Mouse (Mus musculus) midbrain, embryonic 12.5 days (tissue): ENCODE data around the gene Col18a1. TPM values are rescaled to one million over a fixed set of nuclear protein-coding genes. Genes with fewer than 3 reads are reported as not detected.

Source experiments
- ATAC-seq: fragments of 200-750 bp; cut with Nextera tagmentation; 2 replicates; pipeline ENCODE4 v1.8.0; 2017; ENCODE audit warnings: low read depth, moderate TSS enrichment, moderate library complexity; ENCODE audit not compliant: low FRiP score
- H3K27ac ChIP-seq: fragments of 300-500 bp; sonication (generic); replicated peaks from 2 replicates; pipeline ENCODE4 v1.5.1; 2016; ENCODE audit warnings: mild to moderate bottlenecking
- H3K27me3 ChIP-seq: fragments of 300-500 bp; sonication (generic); 2 replicates; pipeline ENCODE4 v1.6.1; 2016; ENCODE audit warnings: mild to moderate bottlenecking
- H3K36me3 ChIP-seq: fragments of 300-500 bp; sonication (generic); 2 replicates; pipeline ENCODE4 v1.6.1; 2016
- H3K4me1 ChIP-seq: fragments of 300-500 bp; sonication (generic); 2 replicates; pipeline ENCODE4 v1.6.1; 2016
- H3K4me2 ChIP-seq: fragments of 300-500 bp; sonication (generic); replicated peaks from 2 replicates; pipeline ENCODE4 v1.6.1; 2016; ENCODE audit warnings: mild to moderate bottlenecking, moderate library complexity
- H3K4me3 ChIP-seq: fragments of 300-500 bp; sonication (generic); 2 replicates; pipeline ENCODE4 v1.5.1; 2016; ENCODE audit warnings: mild to moderate bottlenecking
- H3K9ac ChIP-seq: fragments of 300-500 bp; sonication (generic); replicated peaks from 2 replicates; pipeline ENCODE4 v1.6.1; 2016; ENCODE audit warnings: mild to moderate bottlenecking, moderate library complexity
- H3K9me3 ChIP-seq: fragments of 300-500 bp; sonication (generic); 2 replicates; pipeline ENCODE4 v1.6.1; 2016; ENCODE audit warnings: mild to moderate bottlenecking
- WGBS: fragments of 180-500 bp; shearing (Covaris S2); methylation state at CpG from one replicate; pipeline ENCODE4 v1.1.7; 2016; 5-methylcytosine and 5-hydroxymethylcytosine counted together
- polyA plus RNA-seq: library from polyadenylated mRNA; unstranded; fragments of >200 nt; fragmentation: Nextera tagmentation; extraction: Ambion mirVana; gene quantifications from 2 replicates; pipeline ENCODE4 v1.2.1, GENCODE M21; 2016

Col18a1 gene
- polyA plus RNA-seq, 1 experiment from 2014 or later: 90.0 TPM

DNA sequence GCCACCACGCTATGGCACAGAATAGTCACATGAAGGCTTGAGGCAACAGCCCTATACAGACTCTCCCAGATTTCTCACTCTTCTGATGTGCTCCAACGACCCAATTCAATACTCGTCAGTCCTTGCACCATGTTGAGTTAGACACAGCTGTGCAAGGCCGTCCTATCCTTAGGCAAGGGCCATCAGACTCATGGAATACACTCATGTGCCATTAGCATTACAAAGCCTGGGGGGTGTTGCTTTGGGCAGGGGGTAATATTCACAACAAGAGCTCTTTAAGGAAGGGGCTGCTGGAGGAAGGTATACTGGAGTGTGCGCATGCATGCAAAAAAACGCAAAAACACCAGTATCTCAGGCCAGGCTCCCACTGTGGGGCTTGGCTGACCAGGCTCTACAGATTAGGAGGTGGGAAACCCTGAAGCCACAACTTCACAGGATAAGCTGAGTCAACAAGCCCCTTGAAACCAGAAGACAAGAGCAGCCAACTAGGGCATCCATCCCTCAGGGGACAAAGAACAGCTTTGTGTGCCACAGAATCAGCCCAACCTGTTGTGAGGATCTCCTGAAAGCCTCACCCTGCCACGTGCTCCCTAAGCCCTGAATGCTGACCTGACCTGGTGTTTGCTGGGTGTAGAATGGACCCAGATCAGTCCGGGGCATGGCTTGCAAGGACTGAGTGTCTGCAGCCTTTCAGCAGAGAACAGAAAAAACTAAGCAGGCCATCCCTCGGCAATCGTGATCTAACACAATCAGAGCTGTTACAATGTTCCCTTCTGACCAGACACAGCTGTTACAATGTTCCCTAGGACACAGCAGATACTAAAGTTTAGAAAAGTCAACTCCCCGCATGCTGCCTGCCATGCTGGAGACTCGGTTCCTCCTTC, 69.1 kb downstream of the Col18a1 start:
- WGBS: 59% methylated on average over 12 of the region's 12 CpGs
- no peak overlapping the region for H3K27ac ChIP-seq
- H3K36me3 ChIP-seq: peaks cover 3% of the 10 kb centered on the region; the same call in 1 of the 2 replicates
- ATAC-seq: no peak
- H3K27me3 ChIP-seq: no peaks in the 10 kb centered on the region
- H3K4me2 ChIP-seq: no peak overlapping the region
- no peak overlapping the region for H3K9ac ChIP-seq
- H3K9me3 ChIP-seq: peaks cover 7% of the 10 kb centered on the region; the same call in 1 of the 2 replicates
- peaks cover 11% of the 10 kb centered on the region for H3K4me1 ChIP-seq
- no peak overlapping the region for H3K4me3 ChIP-seq

- Histone ChIP-seq H3K27me3 (no peaks in the 10 kb centered on the region), H3K4me2 (no peak overlapping the region), H3K36me3 (peaks cover 3% of the 10 kb centered on the region; the same call in 1 of the 2 replicates), H3K9me3 (peaks cover 7% of the 10 kb centered on the region; the same call in 1 of the 2 replicates), H3K9ac (no peak overlapping the region), H3K4me1 (peaks cover 11% of the 10 kb centered on the region), H3K4me3 (no peak overlapping the region), H3K27ac (no peak overlapping the region)
- no peak for ATAC-seq
- WGBS: 95% methylated on average over 3 of the region's 3 CpGs
Observed at GRCm38 (mm10) chr10:77095666-77096065, 70.7 kb downstream of the Col18a1 start.

- Histone ChIP-seq H3K36me3 (peaks cover 3% of the 10 kb centered on the region; the same call in 1 of the 2 replicates), H3K4me3 (no peak overlapping the region), H3K9ac (no peak overlapping the region), H3K4me1 (peaks cover 16% of the 10 kb centered on the region), H3K9me3 (peaks cover 7% of the 10 kb centered on the region; the same call in 1 of the 2 replicates), H3K4me2 (no peak overlapping the region), H3K27ac (no peak overlapping the region), H3K27me3 (no peaks in the 10 kb centered on the region)
- no peak for ATAC-seq
Observed at GRCm38 (mm10) chr10:77093817-77094216, 72.5 kb downstream of the Col18a1 start.

- 80% methylated on average over 4 of the region's 4 CpGs for WGBS
- peaks cover 8% of the 10 kb centered on the region for H3K36me3 ChIP-seq
- no peak for ATAC-seq
- no peak overlapping the region for H3K4me2 ChIP-seq
- no peak overlapping the region for H3K27ac ChIP-seq
- no peak overlapping the region for H3K4me3 ChIP-seq
- H3K27me3 ChIP-seq: no peaks in the 10 kb centered on the region
- 0 out of 2 replicates have a peak, but pooled peaks cover 5% of the 10 kb centered on the region for H3K4me1 ChIP-seq
- H3K9ac ChIP-seq: no peak overlapping the region
- H3K9me3 ChIP-seq: peaks cover 7% of the 10 kb centered on the region; the same call in 1 of the 2 replicates
Observed at GRCm38 (mm10) chr10:77091538-77092097, 74.7 kb downstream of the Col18a1 start.

DNA sequence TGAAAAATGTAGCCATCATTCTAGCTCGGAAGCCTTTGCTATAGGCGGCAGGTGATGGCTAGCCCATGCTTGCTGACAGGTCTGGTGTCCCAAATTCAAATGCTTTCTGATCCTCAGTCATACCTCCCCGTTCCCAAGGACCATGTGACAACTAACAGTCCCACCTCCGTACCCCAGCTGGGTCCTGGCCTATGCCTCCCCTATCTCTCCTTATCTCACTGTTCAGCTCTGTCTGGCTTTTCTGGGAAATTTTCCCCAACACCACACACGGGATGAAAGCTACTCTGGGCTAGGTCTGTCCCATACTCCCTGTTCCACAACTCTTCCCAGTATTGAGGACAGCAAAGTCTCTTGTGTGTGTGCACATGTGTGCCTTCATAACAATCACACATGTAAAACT, 76.3 kb downstream of the Col18a1 start:
- Histone ChIP-seq H3K4me2 (no peak overlapping the region), H3K36me3 (peaks cover 11% of the 10 kb centered on the region), H3K4me1 (0 out of 2 replicates have a peak, but pooled peaks cover 5% of the 10 kb centered on the region), H3K27me3 (no peaks in the 10 kb centered on the region), H3K9ac (no peak overlapping the region), H3K4me3 (no peak overlapping the region), H3K27ac (no peak overlapping the region), H3K9me3 (peaks cover 7% of the 10 kb centered on the region; the same call in 1 of the 2 replicates)
- no peak for ATAC-seq
- WGBS: 76% methylated on average over 5 of the region's 5 CpGs

DNA sequence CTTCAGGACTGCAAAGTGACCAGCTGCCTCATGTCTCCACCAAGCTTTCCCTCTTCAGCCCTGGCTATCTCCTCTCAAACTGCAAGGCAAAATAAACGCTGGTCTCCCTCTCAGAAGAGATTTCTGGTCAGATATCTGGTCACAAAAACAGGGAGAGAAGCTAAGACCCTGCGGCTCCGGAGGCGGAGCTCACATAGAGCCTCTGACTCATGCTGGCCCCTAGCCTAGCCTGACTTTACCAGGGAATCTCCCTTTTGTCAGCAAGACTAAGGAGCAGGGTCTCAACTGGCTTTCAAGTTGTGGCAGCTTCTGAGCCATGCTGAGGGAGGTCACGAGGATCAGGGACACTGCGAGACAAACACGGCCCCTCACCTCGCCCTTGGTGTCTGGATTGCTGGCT, 77.0 kb downstream of the Col18a1 start:
- Histone ChIP-seq H3K9me3 (peaks cover 7% of the 10 kb centered on the region; the same call in 1 of the 2 replicates), H3K4me2 (peak overlapping the region; percentile 18; the same call in 1 of the 2 replicates), H3K4me3 (0 out of 2 replicates have a peak overlapping the region, but pooled peaks have one; percentile 12), H3K4me1 (0 out of 2 replicates have a peak, but pooled peaks cover 5% of the 10 kb centered on the region), H3K27me3 (no peaks in the 10 kb centered on the region), H3K27ac (no peak overlapping the region), H3K9ac (no peak overlapping the region), H3K36me3 (peaks cover 11% of the 10 kb centered on the region)
- ATAC-seq: no peak
- 22% methylated on average over 8 of the region's 8 CpGs for WGBS

DNA sequence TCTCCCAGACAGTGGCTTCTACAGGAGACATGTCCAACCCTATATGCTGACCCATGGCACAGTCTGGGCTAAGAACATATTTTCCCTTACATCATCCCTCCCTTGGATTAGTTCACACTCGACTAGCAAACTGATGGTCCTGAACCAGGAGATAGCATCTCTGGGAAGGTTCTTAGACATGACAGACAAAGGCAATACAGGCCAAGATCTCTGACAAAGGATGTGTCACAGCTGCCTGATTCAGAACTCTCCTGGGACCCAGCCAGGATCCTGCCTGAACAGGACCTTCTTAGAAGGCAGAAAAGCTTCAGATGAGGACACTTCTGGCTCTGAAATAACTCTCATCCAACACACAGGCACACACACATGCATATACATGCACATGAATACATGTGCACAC, 81.8 kb downstream of the Col18a1 start:
- no peak overlapping the region for H3K4me2 ChIP-seq
- peaks cover 8% of the 10 kb centered on the region for H3K36me3 ChIP-seq
- no peak overlapping the region for H3K27ac ChIP-seq
- H3K9ac ChIP-seq: no peak overlapping the region
- H3K4me1 ChIP-seq: 0 out of 2 replicates have a peak, but pooled peaks cover 5% of the 10 kb centered on the region
- no peaks in the 10 kb centered on the region for H3K27me3 ChIP-seq
- WGBS: 84% methylated on average over 1 of the region's 1 CpGs
- no peak for ATAC-seq
- H3K4me3 ChIP-seq: no peak overlapping the region
- H3K9me3 ChIP-seq: no peaks in the 10 kb centered on the region

- H3K4me2 ChIP-seq: no peak overlapping the region
- no peak overlapping the region for H3K9ac ChIP-seq
- WGBS: 76% methylated on average over 5 of the region's 5 CpGs
- no peaks in the 10 kb centered on the region for H3K9me3 ChIP-seq
- H3K4me1 ChIP-seq: no peaks in the 10 kb centered on the region
- 0 out of 2 replicates have a peak overlapping the region, but pooled peaks have one; percentile 35 for H3K27ac ChIP-seq
- no peak overlapping the region for H3K4me3 ChIP-seq
- no peaks in the 10 kb centered on the region for H3K27me3 ChIP-seq
- peaks cover 15% of the 10 kb centered on the region for H3K36me3 ChIP-seq
- ATAC-seq: no peak
Observed at GRCm38 (mm10) chr10:77082921-77083320, 83.4 kb downstream of the Col18a1 start.

DNA sequence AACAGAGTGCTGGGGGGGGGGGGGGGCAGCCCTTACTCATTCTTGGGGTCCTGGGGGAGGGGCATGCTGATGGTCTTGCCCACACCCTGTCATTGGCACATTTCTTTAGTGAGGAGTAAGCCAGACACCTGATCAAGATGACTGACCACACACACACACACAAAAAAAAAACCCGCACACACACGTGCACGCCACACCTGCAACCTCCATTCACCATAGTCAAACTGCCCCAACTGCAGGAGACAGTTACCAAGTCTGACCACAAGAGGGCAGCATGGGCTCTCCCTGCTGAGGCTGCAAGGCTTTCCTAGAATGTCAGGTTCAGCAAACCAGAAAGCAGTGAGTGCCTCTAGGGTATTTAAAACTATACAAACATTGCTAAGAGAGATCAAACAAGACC, 83.9 kb downstream of the Col18a1 start:
- peaks cover 19% of the 10 kb centered on the region for H3K36me3 ChIP-seq
- WGBS: 33% methylated on average over 3 of the region's 3 CpGs
- H3K4me1 ChIP-seq: no peaks in the 10 kb centered on the region
- no peak for ATAC-seq
- no peaks in the 10 kb centered on the region for H3K9me3 ChIP-seq
- H3K4me2 ChIP-seq: no peak overlapping the region
- no peak overlapping the region for H3K27ac ChIP-seq
- H3K9ac ChIP-seq: no peak overlapping the region
- H3K4me3 ChIP-seq: no peak overlapping the region
- H3K27me3 ChIP-seq: no peaks in the 10 kb centered on the region

DNA sequence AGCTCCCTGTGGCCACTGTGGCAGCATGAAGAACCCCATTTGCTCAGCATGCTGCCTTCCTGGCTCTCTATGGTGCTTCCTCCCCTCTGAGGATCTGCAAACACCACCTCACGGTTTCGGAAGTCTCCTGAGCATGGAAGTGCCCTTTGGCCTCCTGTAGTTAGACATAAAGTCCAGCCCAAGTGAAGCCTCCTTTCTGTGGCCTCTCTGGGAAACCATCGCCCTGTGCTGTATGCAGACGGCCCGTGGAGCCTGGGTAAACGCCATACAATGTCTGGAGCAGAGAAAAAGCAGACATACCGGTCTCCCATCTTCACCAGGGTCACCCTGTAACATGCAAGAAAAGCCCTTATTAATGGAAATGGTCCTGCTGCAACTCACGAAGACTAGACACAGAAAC, 87.4 kb downstream of the Col18a1 start:
- Histone ChIP-seq H3K9me3 (no peaks in the 10 kb centered on the region), H3K36me3 (peaks cover 22% of the 10 kb centered on the region), H3K4me2 (no peak overlapping the region), H3K27ac (no peak overlapping the region), H3K9ac (no peak overlapping the region), H3K4me1 (no peaks in the 10 kb centered on the region), H3K27me3 (no peaks in the 10 kb centered on the region), H3K4me3 (no peak overlapping the region)
- ATAC-seq: no peak
- whole genome bisulfite sequencing: 92% methylated on average over 8 of the region's 8 CpGs

GRCm38 (mm10) chr10:77078456-77078855, 87.9 kb downstream of the Col18a1 start:
- Histone ChIP-seq H3K27ac (no peak overlapping the region), H3K4me2 (no peak overlapping the region), H3K36me3 (peaks cover 27% of the 10 kb centered on the region), H3K4me1 (no peaks in the 10 kb centered on the region), H3K4me3 (no peak overlapping the region), H3K9me3 (no peaks in the 10 kb centered on the region), H3K9ac (no peak overlapping the region), H3K27me3 (no peaks in the 10 kb centered on the region)
- ATAC-seq: no peak
- WGBS: 98% methylated on average over 4 of the region's 4 CpGs
